Mouse (Mus musculus) E14TG2a.4 (cell line): ENCODE measurements around the gene Olfr1395.
"Not testable (repeated sequence)": the region's sequence is repeated elsewhere in the genome, so short reads cannot be mapped to it uniquely, and the experiment has no call there.

ENCODE experiments used
- H3K27me3 ChIP-seq: 2 replicates; pipeline ENCODE4 v1.6.1; 2014; ENCODE audit warnings: low read length, control low read depth; ENCODE audit not compliant: insufficient read depth
- H3K36me3 ChIP-seq: 2 replicates; pipeline ENCODE4 v1.6.1; 2014; ENCODE audit warnings: low read length, control low read depth; ENCODE audit not compliant: insufficient read depth
- H3K4me1 ChIP-seq: replicated peaks from 2 replicates; pipeline ENCODE4 v1.6.1; 2014; ENCODE audit warnings: low read depth, low read length, control low read depth
- H3K4me3 ChIP-seq: replicated peaks from 2 replicates; pipeline ENCODE4 v1.5.1; 2014; ENCODE audit warnings: mild to moderate bottlenecking, low read length
- H3K9me3 ChIP-seq: 2 replicates; pipeline ENCODE4 v1.6.1; 2014; ENCODE audit warnings: low read length, control low read depth
- CTCF ChIP-seq: conservative IDR thresholded peaks from 2 replicates; pipeline ENCODE4 v1.5.1; 2014; ENCODE audit warnings: low read length
- NANOG ChIP-seq: IDR thresholded peaks from 2 replicates; pipeline ENCODE4 v1.6.1; 2014; ENCODE audit warnings: borderline replicate concordance, low read length, mixed read lengths
- POU5F1 ChIP-seq: IDR thresholded peaks from 2 replicates; pipeline ENCODE4 v1.6.1; 2014; ENCODE audit warnings: low read length, borderline replicate concordance

Gene Olfr1395

GRCm38 (mm10) chr11:49156821-49157814 is 15.0 kb downstream of the Olfr1395 start:
- H3K36me3 ChIP-seq, result no peaks in the 10 kb centered on the region
- no peaks in the 10 kb centered on the region for H3K9me3 ChIP-seq
- TF ChIP-seq CTCF (no peak), POU5F1 (no peak), NANOG (no peak)
- no peaks in the 10 kb centered on the region for H3K4me1 ChIP-seq
- H3K4me3 ChIP-seq, result no peak overlapping the region
- no peaks in the 10 kb centered on the region for H3K27me3 ChIP-seq

- no peak for TF ChIP-seq NANOG
- no peak for TF ChIP-seq POU5F1
- TF ChIP-seq CTCF, result no peak
- H3K36me3 ChIP-seq, result no peaks in the 10 kb centered on the region
- peaks cover 4% of the 10 kb centered on the region for H3K4me1 ChIP-seq
- peak overlapping the region; percentile 73 for H3K4me3 ChIP-seq
- H3K9me3 ChIP-seq, result peaks cover 21% of the 10 kb centered on the region
- H3K27me3 ChIP-seq, result peaks cover 39% of the 10 kb centered on the region
Observed at GRCm38 (mm10) chr11:49168839-49169611, 27.0 kb downstream of the Olfr1395 start.

DNA sequence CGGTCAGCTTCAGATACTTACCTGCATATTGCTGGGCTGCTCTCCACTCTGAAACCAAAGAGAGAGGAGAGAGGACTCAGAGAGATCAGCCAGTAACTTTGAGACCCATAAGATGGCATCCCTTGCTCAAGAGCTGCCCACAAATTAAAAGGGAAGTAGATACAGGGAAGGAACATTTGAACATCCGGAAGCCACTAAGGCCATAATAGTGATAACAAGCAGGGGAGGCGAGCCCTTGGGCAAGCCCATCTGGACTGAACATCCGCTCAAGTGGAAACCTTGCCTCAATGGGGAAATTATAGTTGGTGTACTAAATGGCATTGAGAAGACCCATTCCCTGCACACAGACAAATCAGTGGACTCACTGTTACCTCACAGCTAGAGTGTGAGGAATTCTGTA is 28.5 kb downstream of the Olfr1395 start:
- Histone ChIP-seq H3K27me3 (peaks cover 39% of the 10 kb centered on the region), H3K4me3 (no peak overlapping the region), H3K36me3 (no peaks in the 10 kb centered on the region), H3K9me3 (peaks cover 19% of the 10 kb centered on the region), H3K4me1 (peaks cover 17% of the 10 kb centered on the region)
- TF ChIP-seq CTCF (no peak), POU5F1 (no peak), NANOG (no peak)

- H3K36me3 ChIP-seq, result no peaks in the 10 kb centered on the region
- peaks cover 3% of the 10 kb centered on the region; the same call in 1 of the 2 replicates for H3K9me3 ChIP-seq
- H3K4me1 ChIP-seq, result peaks cover 14% of the 10 kb centered on the region
- peaks cover 18% of the 10 kb centered on the region for H3K27me3 ChIP-seq
- no peak overlapping the region for H3K4me3 ChIP-seq
- no peak for TF ChIP-seq NANOG
- no peak for TF ChIP-seq POU5F1
- no peak; the same call in 1 of the 2 replicates for TF ChIP-seq CTCF
Observed at GRCm38 (mm10) chr11:49175345-49175744, 33.3 kb downstream of the Olfr1395 start.

GRCm38 (mm10) chr11:49176047-49176779 is 34.1 kb downstream of the Olfr1395 start:
- peaks cover 16% of the 10 kb centered on the region for H3K4me1 ChIP-seq
- not testable (repeated sequence) for H3K4me3 ChIP-seq, H3K9me3 ChIP-seq, H3K36me3 ChIP-seq
- H3K27me3 ChIP-seq, result peaks cover 14% of the 10 kb centered on the region

DNA sequence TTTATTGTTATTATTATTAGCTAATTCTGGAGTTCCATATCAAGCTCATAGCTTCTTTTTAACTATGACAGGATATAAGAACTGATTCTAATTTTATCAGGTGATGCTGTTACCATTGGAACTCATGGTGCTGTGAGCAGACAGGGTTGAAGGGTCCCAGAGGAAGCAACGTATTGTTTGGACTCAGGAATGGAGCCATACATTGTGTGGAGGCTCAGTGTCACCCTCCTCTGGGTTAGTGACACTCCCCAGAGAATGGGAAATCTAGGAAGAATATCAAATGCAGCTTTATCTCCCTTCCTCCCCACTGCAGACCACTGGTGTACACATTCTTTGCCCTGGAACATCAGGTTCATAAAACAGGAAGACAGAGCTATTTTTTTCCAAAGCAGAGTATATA is 41.1 kb downstream of the Olfr1395 start:
- TF ChIP-seq NANOG (no peak), POU5F1 (no peak), CTCF (no peak)
- peaks cover 13% of the 10 kb centered on the region for H3K4me1 ChIP-seq

DNA sequence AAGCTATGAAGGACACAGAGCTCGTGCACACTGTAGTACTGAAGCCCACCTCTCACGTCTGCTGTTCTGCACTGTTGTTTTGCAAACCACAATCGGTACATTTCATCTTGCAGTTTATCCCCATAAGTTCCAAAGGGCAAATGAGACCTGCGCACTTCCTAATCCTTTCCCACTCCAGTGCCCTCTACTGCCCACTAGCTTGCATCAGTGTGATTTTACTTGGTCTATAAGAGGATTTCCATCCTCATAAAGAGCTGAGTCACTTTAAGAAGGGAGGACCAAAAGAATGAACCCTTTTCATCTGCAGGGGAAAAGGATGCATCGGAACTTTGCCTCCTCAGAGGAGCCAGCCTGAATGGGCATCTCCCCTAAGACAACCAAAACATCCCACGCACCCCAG is 44.4 kb downstream of the Olfr1395 start:
- no peak for TF ChIP-seq CTCF
- H3K4me3 ChIP-seq, result no peak overlapping the region

More for the DNA sequence above, 41.1 kb downstream of the Olfr1395 start:
- no peaks in the 10 kb centered on the region for H3K36me3 ChIP-seq
- H3K4me3 ChIP-seq, result no peak overlapping the region
- H3K27me3 ChIP-seq, result peaks cover 44% of the 10 kb centered on the region
- no peaks in the 10 kb centered on the region for H3K9me3 ChIP-seq

DNA sequence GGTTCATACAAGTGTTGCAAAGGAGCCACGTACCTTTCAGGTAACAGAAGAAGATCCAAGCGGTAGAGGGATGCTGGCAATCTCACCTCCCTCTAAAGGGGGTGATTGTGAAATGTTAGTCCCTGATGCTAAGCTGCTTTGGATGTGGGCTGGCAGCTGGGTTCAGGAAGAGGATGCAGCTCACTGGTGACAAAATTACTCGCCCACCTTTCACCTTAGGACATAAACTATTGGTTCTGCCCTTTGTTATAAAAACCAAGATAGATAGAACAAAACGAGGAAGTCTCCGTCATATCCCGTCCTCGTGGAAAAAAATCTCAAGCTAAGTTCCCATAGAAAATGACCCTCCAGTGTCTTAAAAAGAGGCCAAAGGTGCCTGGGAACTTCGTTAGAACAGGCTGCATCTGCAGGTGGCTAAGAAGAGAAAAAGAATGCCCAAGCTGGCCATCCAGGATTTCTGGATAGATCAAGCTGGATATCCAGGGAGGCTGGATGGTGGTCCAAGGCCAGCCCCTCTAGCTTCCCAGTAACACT is 44.9 kb downstream of the Olfr1395 start, which contains the start of gene Btnl9:
TSS of gene Btnl9 (minus strand) at position 205 of the 534 bp plus-strand sequence.
- no peak for TF ChIP-seq CTCF
- TF ChIP-seq NANOG, result no peak
- TF ChIP-seq POU5F1, result no peak
- Histone ChIP-seq H3K36me3 (no peaks in the 10 kb centered on the region), H3K4me3 (peak within 1 kb of the TSS; percentile 39), H3K9me3 (no peaks in the 10 kb centered on the region), H3K4me1 (peaks cover 11% of the 10 kb centered on the region), H3K27me3 (peaks cover 33% of the 10 kb centered on the region)

More for the DNA sequence above, 44.4 kb downstream of the Olfr1395 start:
- Histone ChIP-seq H3K36me3 (no peaks in the 10 kb centered on the region), H3K4me1 (peaks cover 11% of the 10 kb centered on the region), H3K27me3 (peaks cover 33% of the 10 kb centered on the region), H3K9me3 (no peaks in the 10 kb centered on the region)
